Mouse (Mus musculus) hindbrain, embryonic 12.5 days (tissue): Measurements from ENCODE around the gene Trim3. TPM values are rescaled to one million over a fixed set of nuclear protein-coding genes. Genes with fewer than 3 reads are reported as not detected.
A peak's percentile ranks its signal among the peaks of the same experiment; 100 is the strongest.

ENCODE experiments used
- ATAC-seq: fragments of 200-750 bp; cut with Nextera tagmentation; 2 replicates; pipeline ENCODE4 v1.8.0; 2017; ENCODE audit warnings: moderate TSS enrichment; ENCODE audit not compliant: low FRiP score
- H3K27ac ChIP-seq: fragments of 300-500 bp; sonication (generic); 2 replicates; pipeline ENCODE4 v1.5.1; 2016; ENCODE audit warnings: mild to moderate bottlenecking
- H3K27me3 ChIP-seq: fragments of 300-500 bp; sonication (generic); 2 replicates; pipeline ENCODE4 v1.6.1; 2016; ENCODE audit warnings: mild to moderate bottlenecking
- H3K36me3 ChIP-seq: fragments of 300-500 bp; sonication (generic); 2 replicates; pipeline ENCODE4 v1.6.1; 2016; ENCODE audit warnings: mild to moderate bottlenecking
- H3K4me1 ChIP-seq: fragments of 300-500 bp; sonication (generic); 2 replicates; pipeline ENCODE4 v1.6.1; 2016
- H3K4me2 ChIP-seq: fragments of 300-500 bp; sonication (generic); replicated peaks from 2 replicates; pipeline ENCODE4 v1.6.1; 2016; ENCODE audit warnings: mild to moderate bottlenecking
- H3K4me3 ChIP-seq: fragments of 300-500 bp; sonication (generic); 2 replicates; pipeline ENCODE4 v1.5.1; 2016; ENCODE audit warnings: mild to moderate bottlenecking
- H3K9ac ChIP-seq: fragments of 300-500 bp; sonication (generic); 2 replicates; pipeline ENCODE4 v1.6.1; 2016; ENCODE audit warnings: mild to moderate bottlenecking, moderate library complexity
- H3K9me3 ChIP-seq: fragments of 300-500 bp; sonication (generic); replicated peaks from 2 replicates; pipeline ENCODE4 v1.6.1; 2016; ENCODE audit warnings: mild to moderate bottlenecking
- WGBS: fragments of 180-500 bp; shearing (Covaris S2); methylation state at CpG from one replicate; pipeline ENCODE4 v1.1.7; 2016; 5-methylcytosine and 5-hydroxymethylcytosine counted together
- polyA plus RNA-seq: library from polyadenylated mRNA; unstranded; fragments of >200 nt; fragmentation: Nextera tagmentation; extraction: Ambion mirVana; gene quantifications from 2 replicates; pipeline ENCODE4 v1.2.1, GENCODE M21; 2016

Gene Trim3
- polyA plus RNA-seq, 1 experiment from 2014 or later, result 62.7 TPM

GRCm38 (mm10) chr7:105569512-105570496, 63.6 kb downstream of the Trim3 start:
- Histone ChIP-seq H3K27ac (peak overlapping the region; percentile 90), H3K9me3 (no peaks in the 10 kb centered on the region), H3K27me3 (no peaks in the 10 kb centered on the region), H3K9ac (peak overlapping the region; percentile 50), H3K36me3 (peaks cover 51% of the 10 kb centered on the region), H3K4me3 (peak overlapping the region; percentile 21), H3K4me1 (peaks cover 36% of the 10 kb centered on the region), H3K4me2 (peak overlapping the region; percentile 48)
- WGBS, result 22% methylated on average over 12 of the region's 12 CpGs
- ATAC-seq, result peak; percentile 44

- Histone ChIP-seq H3K36me3 (peaks cover 53% of the 10 kb centered on the region), H3K27ac (peak overlapping the region; percentile 90), H3K27me3 (no peaks in the 10 kb centered on the region), H3K4me2 (peak overlapping the region; percentile 48), H3K4me1 (peaks cover 33% of the 10 kb centered on the region), H3K9me3 (no peaks in the 10 kb centered on the region), H3K4me3 (peak overlapping the region; percentile 21), H3K9ac (peak overlapping the region; percentile 50; the same call in 1 of the 2 replicates)
- WGBS, result 3% methylated on average over 6 of the region's 6 CpGs
- ATAC-seq, result peak; percentile 88
These were observed 64.3 kb downstream of the Trim3 start for GRCm38 (mm10) chr7:105568988-105569471.

GRCm38 (mm10) chr7:105568583-105568982, 64.8 kb downstream of the Trim3 start:
- H3K4me2 ChIP-seq, result peak overlapping the region; percentile 48
- H3K27me3 ChIP-seq, result no peaks in the 10 kb centered on the region
- H3K4me1 ChIP-seq, result peaks cover 33% of the 10 kb centered on the region
- WGBS, result 12% methylated on average over 7 of the region's 7 CpGs
- H3K36me3 ChIP-seq, result peaks cover 53% of the 10 kb centered on the region
- peak overlapping the region; percentile 90 for H3K27ac ChIP-seq
- H3K4me3 ChIP-seq, result peak overlapping the region; percentile 21
- peak; percentile 74 for ATAC-seq
- H3K9ac ChIP-seq, result peak overlapping the region; percentile 47
- H3K9me3 ChIP-seq, result no peaks in the 10 kb centered on the region

GRCm38 (mm10) chr7:105565071-105565836, 68.1 kb downstream of the Trim3 start:
- H3K4me1 ChIP-seq, result peaks cover 21% of the 10 kb centered on the region
- H3K27ac ChIP-seq, result no peak overlapping the region
- H3K9ac ChIP-seq, result no peak overlapping the region
- WGBS, result 90% methylated on average over 17 of the region's 17 CpGs
- H3K9me3 ChIP-seq, result no peaks in the 10 kb centered on the region
- no peak overlapping the region for H3K4me2 ChIP-seq
- H3K36me3 ChIP-seq, result peaks cover 68% of the 10 kb centered on the region
- ATAC-seq, result no peak
- H3K4me3 ChIP-seq, result no peak overlapping the region
- H3K27me3 ChIP-seq, result no peaks in the 10 kb centered on the region

GRCm38 (mm10) chr7:105563367-105563766, 70.0 kb downstream of the Trim3 start:
- peaks cover 2% of the 10 kb centered on the region for H3K4me1 ChIP-seq
- no peaks in the 10 kb centered on the region for H3K9me3 ChIP-seq
- 86% methylated on average over 3 of the region's 3 CpGs for WGBS
- H3K27ac ChIP-seq, result no peak overlapping the region
- peaks cover 86% of the 10 kb centered on the region for H3K36me3 ChIP-seq
- ATAC-seq, result no peak
- no peaks in the 10 kb centered on the region for H3K27me3 ChIP-seq
- no peak overlapping the region for H3K4me3 ChIP-seq
- H3K4me2 ChIP-seq, result no peak overlapping the region
- no peak overlapping the region for H3K9ac ChIP-seq

- Histone ChIP-seq H3K36me3 (peaks cover 92% of the 10 kb centered on the region), H3K27ac (no peak overlapping the region), H3K27me3 (no peaks in the 10 kb centered on the region), H3K9ac (no peak overlapping the region), H3K4me1 (no peaks in the 10 kb centered on the region), H3K4me2 (no peak overlapping the region), H3K4me3 (no peak overlapping the region), H3K9me3 (no peaks in the 10 kb centered on the region)
- no peak for ATAC-seq
- 83% methylated on average over 3 of the region's 3 CpGs for WGBS
These were observed 71.1 kb downstream of the Trim3 start for GRCm38 (mm10) chr7:105562317-105562716.

- Histone ChIP-seq H3K9ac (no peak overlapping the region), H3K4me2 (no peak overlapping the region), H3K9me3 (no peaks in the 10 kb centered on the region), H3K27ac (no peak overlapping the region), H3K27me3 (no peaks in the 10 kb centered on the region), H3K4me3 (no peak overlapping the region), H3K36me3 (peaks cover 66% of the 10 kb centered on the region), H3K4me1 (peaks cover 16% of the 10 kb centered on the region)
- ATAC-seq, result no peak
- WGBS, result 93% methylated on average over 9 of the region's 9 CpGs
These were observed 74.4 kb downstream of the Trim3 start for GRCm38 (mm10) chr7:105559016-105559415.

- H3K4me3 ChIP-seq, result no peak overlapping the region
- no peak overlapping the region for H3K9ac ChIP-seq
- peaks cover 20% of the 10 kb centered on the region for H3K4me1 ChIP-seq
- no peaks in the 10 kb centered on the region for H3K27me3 ChIP-seq
- H3K27ac ChIP-seq, result no peak overlapping the region
- no peak for ATAC-seq
- H3K36me3 ChIP-seq, result peaks cover 55% of the 10 kb centered on the region
- H3K4me2 ChIP-seq, result no peak overlapping the region
- no peaks in the 10 kb centered on the region for H3K9me3 ChIP-seq
- 83% methylated on average over 11 of the region's 11 CpGs for WGBS
These were observed 75.7 kb downstream of the Trim3 start for GRCm38 (mm10) chr7:105557671-105558070.

- WGBS, result 90% methylated on average over 8 of the region's 8 CpGs
- no peak overlapping the region for H3K4me2 ChIP-seq
- H3K4me1 ChIP-seq, result peaks cover 20% of the 10 kb centered on the region
- H3K27ac ChIP-seq, result no peak overlapping the region
- H3K4me3 ChIP-seq, result no peak overlapping the region
- peaks cover 44% of the 10 kb centered on the region for H3K36me3 ChIP-seq
- H3K9ac ChIP-seq, result no peak overlapping the region; the same call in 1 of the 2 replicates
- H3K9me3 ChIP-seq, result no peaks in the 10 kb centered on the region
- H3K27me3 ChIP-seq, result no peaks in the 10 kb centered on the region
- no peak for ATAC-seq
These were observed 77.0 kb downstream of the Trim3 start for GRCm38 (mm10) chr7:105556406-105556805.

GRCm38 (mm10) chr7:105555571-105555970, 77.8 kb downstream of the Trim3 start:
- H3K27me3 ChIP-seq, result no peaks in the 10 kb centered on the region
- 90% methylated on average over 10 of the region's 10 CpGs for WGBS
- H3K4me1 ChIP-seq, result peaks cover 20% of the 10 kb centered on the region
- H3K36me3 ChIP-seq, result peaks cover 39% of the 10 kb centered on the region
- H3K4me2 ChIP-seq, result peak overlapping the region; percentile 79; the same call in 1 of the 2 replicates
- H3K4me3 ChIP-seq, result no peak overlapping the region
- no peak for ATAC-seq
- H3K9me3 ChIP-seq, result no peaks in the 10 kb centered on the region
- H3K9ac ChIP-seq, result no peak overlapping the region
- H3K27ac ChIP-seq, result no peak overlapping the region
